Mouse (Mus musculus) hindbrain, embryonic 11.5 days (tissue): ENCODE measurements around the gene Ahcy. TPM values are rescaled to one million over a fixed set of nuclear protein-coding genes. Genes with fewer than 3 reads are reported as not detected.
"Not testable (repeated sequence)": the region's sequence is repeated elsewhere in the genome, so short reads cannot be mapped to it uniquely, and the experiment has no call there.

Experiments
- ATAC-seq: fragments of 200-750 bp; cut with Nextera tagmentation; 2 replicates; pipeline ENCODE4 v1.8.0; 2017; ENCODE audit warnings: mild to moderate bottlenecking, moderate TSS enrichment, moderate library complexity; ENCODE audit not compliant: low FRiP score
- DNase-seq: peaks from one replicate; pipeline ENCODE4 v3.0.0-alpha.2; 2015; ENCODE audit warnings: low spot score
- H3K27ac ChIP-seq: fragments of 300-500 bp; sonication (generic); 2 replicates; pipeline ENCODE4 v1.5.1; 2014; ENCODE audit warnings: mild to moderate bottlenecking, low read depth, low read length
- H3K27me3 ChIP-seq: fragments of 300-500 bp; sonication (generic); 2 replicates; pipeline ENCODE4 v1.6.1; 2014; ENCODE audit warnings: mild to moderate bottlenecking, low read length, moderate library complexity, mixed read lengths; ENCODE audit not compliant: control insufficient read depth, insufficient read depth
- H3K36me3 ChIP-seq: fragments of 300-500 bp; sonication (generic); 2 replicates; pipeline ENCODE4 v1.6.1; 2014; ENCODE audit warnings: mild to moderate bottlenecking, low read length, moderate library complexity, mixed read lengths; ENCODE audit not compliant: control insufficient read depth, insufficient read depth
- H3K4me1 ChIP-seq: fragments of 300-500 bp; sonication (generic); replicated peaks from 2 replicates; pipeline ENCODE4 v1.6.1; 2014; ENCODE audit warnings: low read length, mixed read lengths; ENCODE audit not compliant: control insufficient read depth, insufficient read depth
- H3K4me2 ChIP-seq: fragments of 300-500 bp; sonication (generic); replicated peaks from 2 replicates; pipeline ENCODE4 v1.6.1; 2014; ENCODE audit warnings: mild to moderate bottlenecking, low read depth, low read length
- H3K4me3 ChIP-seq: fragments of 300-500 bp; sonication (generic); 2 replicates; pipeline ENCODE4 v1.5.1; 2014; ENCODE audit warnings: low read depth, low read length
- H3K9ac ChIP-seq: fragments of 300-500 bp; sonication (generic); 2 replicates; pipeline ENCODE4 v1.6.1; 2014; ENCODE audit warnings: low read depth, low read length
- H3K9me3 ChIP-seq: fragments of 300-500 bp; sonication (generic); 2 replicates; pipeline ENCODE4 v1.6.1; 2016; ENCODE audit warnings: low read length; ENCODE audit not compliant: control insufficient read depth
- WGBS: fragments of 180-500 bp; shearing (Covaris S2); extraction: QIAGEN DNeasy Blood & Tissue Kit; methylation state at CpG from one replicate; pipeline ENCODE4 v1.1.7; 2014; 5-methylcytosine and 5-hydroxymethylcytosine counted together
- polyA plus RNA-seq: library from polyadenylated mRNA; unstranded; fragments of >200 nt; fragmentation: Nextera tagmentation; extraction: Ambion mirVana; gene quantifications from 2 replicates; pipeline ENCODE4 v1.2.1, GENCODE M21; 2014

The Ahcy gene
- polyA plus RNA-seq, 1 experiment from 2014 or later = 75.8 TPM

DNA sequence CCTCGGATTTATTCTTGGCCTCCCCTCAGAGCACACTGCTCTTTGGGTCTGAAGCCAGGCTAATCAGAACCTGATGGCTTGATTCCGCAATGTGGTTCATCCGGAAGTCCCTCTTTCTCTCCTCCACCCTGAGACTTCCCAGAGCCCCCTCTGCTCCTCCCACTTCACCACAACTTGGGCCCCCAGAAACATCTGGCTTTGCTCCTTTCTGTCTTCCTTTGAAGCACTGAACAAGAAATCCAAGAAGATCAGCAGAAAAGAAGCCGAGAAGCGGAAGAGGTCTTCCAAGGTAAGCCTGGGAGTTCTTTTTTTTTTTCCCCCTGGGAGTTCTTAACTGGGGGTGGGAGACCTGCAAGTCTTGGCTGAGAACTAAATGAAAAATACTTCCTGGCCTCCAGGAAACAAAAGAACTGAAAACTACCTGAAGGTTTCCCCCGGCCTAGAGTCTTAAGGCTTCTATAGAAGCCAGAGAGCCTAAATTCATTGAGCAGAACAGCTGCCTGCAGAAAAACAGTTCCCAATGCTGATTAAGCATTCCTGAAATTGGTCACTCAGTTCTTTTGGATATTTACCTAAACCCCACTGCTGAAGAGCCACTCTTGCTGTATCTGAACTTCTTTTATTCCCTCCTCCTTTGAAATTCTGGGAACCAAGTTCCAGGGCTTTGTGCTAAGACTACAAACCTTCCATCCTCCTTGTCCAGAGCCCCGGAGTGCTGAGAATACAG lies 26.7 kb downstream of the Ahcy start:
- ATAC-seq (no peak), DNase-seq (no peak)
- Histone ChIP-seq H3K9ac (no peak overlapping the region), H3K27me3 (no peaks in the 10 kb centered on the region), H3K4me3 (no peak overlapping the region), H3K9me3 (no peaks in the 10 kb centered on the region), H3K4me2 (no peak overlapping the region), H3K36me3 (no peaks in the 10 kb centered on the region), H3K27ac (no peak overlapping the region), H3K4me1 (peaks cover 5% of the 10 kb centered on the region; the same call in 1 of the 2 replicates)
- WGBS = 60% methylated on average over 7 of the region's 7 CpGs

DNA sequence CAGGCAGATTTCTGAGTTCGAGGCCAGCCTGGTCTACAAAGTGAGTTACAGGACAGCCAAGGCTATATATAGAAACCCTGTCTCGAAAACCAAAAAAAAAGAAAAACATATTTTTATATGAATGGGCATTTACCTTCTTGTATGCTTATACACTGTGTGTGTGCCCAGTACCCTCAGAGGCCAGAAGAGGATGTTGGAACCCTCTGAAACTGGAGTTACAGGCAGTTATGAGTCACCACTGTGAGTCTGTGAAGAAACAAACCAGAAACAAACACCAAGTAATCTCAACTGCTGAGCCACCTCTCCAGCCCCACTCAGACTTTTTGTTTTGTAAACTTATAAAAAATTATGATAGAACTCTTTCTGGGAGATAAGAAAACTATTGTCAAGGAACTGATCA lies 27.5 kb downstream of the Ahcy start:
- ATAC-seq (no peak), DNase-seq (no peak)
- Histone ChIP-seq H3K36me3 (no peaks in the 10 kb centered on the region), H3K27ac (no peak overlapping the region), H3K4me2 (no peak overlapping the region), H3K9me3 (no peaks in the 10 kb centered on the region), H3K27me3 (no peaks in the 10 kb centered on the region), H3K9ac (no peak overlapping the region), H3K4me1 (peaks cover 5% of the 10 kb centered on the region; the same call in 1 of the 2 replicates), H3K4me3 (no peak overlapping the region)
- WGBS = 83% methylated on average over 2 of the region's 2 CpGs

DNA sequence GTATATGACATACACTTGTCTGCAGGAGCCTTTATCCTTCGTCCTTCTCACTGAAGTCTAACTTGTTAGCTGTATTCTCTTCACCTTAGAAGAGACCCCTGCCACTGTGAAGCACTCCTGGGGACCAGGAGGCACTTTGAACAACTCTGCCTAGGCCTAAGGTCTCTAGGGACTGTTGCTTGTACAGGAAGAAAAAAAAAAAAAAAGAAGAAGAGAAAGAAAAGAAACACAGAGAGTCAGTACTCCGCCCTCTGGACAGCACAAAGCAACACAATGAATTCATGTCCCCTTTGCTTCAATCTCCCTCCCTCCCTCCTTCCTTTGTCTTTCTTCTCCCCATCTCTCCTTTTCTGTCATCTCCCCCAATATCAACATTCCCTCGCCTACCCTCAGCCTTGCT lies 29.2 kb downstream of the Ahcy start:
- H3K9ac ChIP-seq = no peak overlapping the region
- WGBS = 60% methylated on average over 3 of the region's 3 CpGs
- no peaks in the 10 kb centered on the region for H3K36me3 ChIP-seq
- no peak overlapping the region for H3K4me2 ChIP-seq
- H3K4me3 ChIP-seq = no peak overlapping the region
- H3K27me3 ChIP-seq = no peaks in the 10 kb centered on the region
- H3K4me1 ChIP-seq = peaks cover 2% of the 10 kb centered on the region; the same call in 1 of the 2 replicates
- ATAC-seq = no peak
- H3K27ac ChIP-seq = no peak overlapping the region
- no peaks in the 10 kb centered on the region for H3K9me3 ChIP-seq
- no peak for DNase-seq

DNA sequence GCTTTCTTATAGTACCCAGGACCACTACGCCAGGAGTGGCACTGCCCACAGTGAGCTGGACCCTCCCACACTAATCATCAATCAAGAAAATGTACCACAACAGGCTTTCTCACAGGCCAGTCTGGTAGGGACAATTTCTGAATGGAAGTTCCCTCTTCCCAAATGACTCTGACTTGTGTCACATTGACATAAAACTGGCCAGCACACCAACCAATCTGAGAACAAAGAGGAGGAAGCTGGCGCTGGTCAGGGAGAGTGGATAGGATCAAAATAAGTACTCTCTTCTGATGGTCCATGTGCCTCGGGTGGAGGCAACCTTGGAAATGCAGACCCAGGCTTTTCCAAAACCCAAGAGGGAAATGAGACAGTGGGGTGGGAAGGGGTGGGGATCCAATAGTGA lies 29.8 kb downstream of the Ahcy start:
- Histone ChIP-seq H3K4me2 (no peak overlapping the region), H3K9ac (no peak overlapping the region), H3K27ac (no peak overlapping the region), H3K4me1 (no peaks in the 10 kb centered on the region), H3K4me3 (no peak overlapping the region), H3K36me3 (no peaks in the 10 kb centered on the region), H3K9me3 (no peaks in the 10 kb centered on the region), H3K27me3 (no peaks in the 10 kb centered on the region)
- 83% methylated on average over 3 of the region's 3 CpGs for WGBS
- ATAC-seq (no peak), DNase-seq (no peak)

DNA sequence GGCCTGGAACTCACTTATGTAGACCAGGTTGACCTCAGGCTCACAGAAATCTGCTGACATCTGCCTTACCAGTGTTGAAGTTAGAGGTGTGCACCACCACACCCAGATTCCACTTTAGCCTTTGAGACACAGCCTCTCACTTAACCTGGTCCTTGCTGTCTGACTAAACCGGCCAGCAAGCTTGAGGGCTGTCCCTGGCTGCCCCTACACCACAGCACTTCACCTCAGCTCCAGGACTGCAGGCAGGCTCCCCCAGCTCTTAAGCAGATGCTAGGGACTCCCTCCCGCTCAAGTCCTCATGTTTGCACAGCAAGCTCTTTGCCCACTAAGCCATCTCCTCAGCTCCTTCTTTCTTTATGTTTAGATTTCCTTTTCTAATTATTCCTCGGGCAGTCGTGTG lies 34.3 kb downstream of the Ahcy start:
- no peak overlapping the region for H3K27ac ChIP-seq

DNA sequence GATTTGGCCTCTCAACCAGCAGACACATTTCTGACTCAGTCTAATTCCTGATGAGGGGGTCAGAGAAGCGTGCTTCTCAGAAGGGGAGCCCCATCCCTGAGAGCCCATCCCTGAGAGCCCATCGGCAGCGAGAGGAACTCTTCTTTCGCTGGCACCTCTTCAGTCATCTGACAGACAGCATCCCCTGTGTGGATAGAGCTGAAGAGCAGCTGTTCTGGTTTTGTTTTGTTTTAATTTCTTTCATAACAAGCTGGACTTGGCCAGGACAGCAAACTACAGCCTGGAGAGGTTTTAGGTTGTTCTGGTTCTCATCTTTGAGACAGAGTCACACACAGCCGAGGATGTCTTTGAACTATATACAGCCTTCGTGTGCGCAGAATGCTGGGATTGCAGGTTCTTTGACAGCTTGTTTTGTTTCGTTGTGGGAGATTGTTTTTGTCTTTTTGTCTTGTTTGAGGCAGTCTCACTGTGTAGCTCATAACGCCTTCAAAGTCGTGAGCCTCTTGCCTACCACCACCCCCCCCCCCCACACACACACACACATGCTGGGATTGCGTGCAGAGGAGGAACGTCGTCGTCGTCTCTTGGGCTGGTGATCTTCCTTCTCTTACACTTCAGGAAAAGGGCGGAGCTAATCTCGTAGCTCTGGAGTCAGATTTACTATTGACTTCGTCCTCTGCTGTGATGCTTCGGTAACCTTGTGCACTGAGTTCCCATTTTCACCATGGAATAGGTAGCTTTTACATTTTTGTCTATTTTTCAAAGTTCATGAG lies 41.2 kb downstream of the Ahcy start:
- Histone ChIP-seq H3K4me1 (no peaks in the 10 kb centered on the region), H3K9me3 (no peaks in the 10 kb centered on the region), H3K36me3 (no peaks in the 10 kb centered on the region), H3K4me2 (no peak overlapping the region), H3K27ac (no peak overlapping the region), H3K27me3 (no peaks in the 10 kb centered on the region), H3K9ac (no peak overlapping the region), H3K4me3 (no peak overlapping the region)
- 50% methylated on average over 19 of the region's 19 CpGs for WGBS
- ATAC-seq (no peak), DNase-seq (no peak)

More for the DNA sequence above, 34.3 kb downstream of the Ahcy start:
- ATAC-seq (no peak), DNase-seq (no peak)
- 71% methylated on average over 4 of the region's 4 CpGs for WGBS
- Histone ChIP-seq H3K36me3 (no peaks in the 10 kb centered on the region), H3K9ac (no peak overlapping the region), H3K9me3 (no peaks in the 10 kb centered on the region), H3K4me1 (no peaks in the 10 kb centered on the region), H3K27me3 (no peaks in the 10 kb centered on the region), H3K4me2 (no peak overlapping the region), H3K4me3 (no peak overlapping the region)

DNA sequence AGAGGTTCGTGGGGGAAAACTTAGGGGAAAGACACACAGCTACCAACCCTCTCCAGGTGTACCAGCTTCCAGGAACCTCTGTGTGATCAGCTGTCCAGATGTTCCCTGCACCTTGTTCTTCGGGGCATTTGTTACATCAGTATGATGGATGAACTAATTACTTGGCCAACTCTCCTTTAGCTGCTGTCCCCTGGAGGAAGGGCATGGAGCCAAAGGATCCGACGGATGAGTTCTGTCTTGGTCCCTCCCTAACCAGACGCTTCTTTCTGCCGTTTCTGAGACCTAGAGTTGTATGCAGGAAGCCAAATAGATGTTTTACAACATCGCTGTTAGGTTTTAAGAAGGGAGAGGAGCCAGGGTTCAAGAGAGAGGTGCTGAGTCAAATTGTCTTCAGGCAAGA lies 43.5 kb downstream of the Ahcy start:
- H3K36me3 ChIP-seq = no peaks in the 10 kb centered on the region
- no peaks in the 10 kb centered on the region for H3K27me3 ChIP-seq
- no peak overlapping the region for H3K9ac ChIP-seq
- 71% methylated on average over 7 of the region's 7 CpGs for WGBS
- H3K27ac ChIP-seq = no peak overlapping the region
- DNase-seq = no peak
- ATAC-seq = no peak
- H3K4me3 ChIP-seq = no peak overlapping the region
- H3K4me1 ChIP-seq = no peaks in the 10 kb centered on the region
- H3K4me2 ChIP-seq = no peak overlapping the region
- no peaks in the 10 kb centered on the region for H3K9me3 ChIP-seq

DNA sequence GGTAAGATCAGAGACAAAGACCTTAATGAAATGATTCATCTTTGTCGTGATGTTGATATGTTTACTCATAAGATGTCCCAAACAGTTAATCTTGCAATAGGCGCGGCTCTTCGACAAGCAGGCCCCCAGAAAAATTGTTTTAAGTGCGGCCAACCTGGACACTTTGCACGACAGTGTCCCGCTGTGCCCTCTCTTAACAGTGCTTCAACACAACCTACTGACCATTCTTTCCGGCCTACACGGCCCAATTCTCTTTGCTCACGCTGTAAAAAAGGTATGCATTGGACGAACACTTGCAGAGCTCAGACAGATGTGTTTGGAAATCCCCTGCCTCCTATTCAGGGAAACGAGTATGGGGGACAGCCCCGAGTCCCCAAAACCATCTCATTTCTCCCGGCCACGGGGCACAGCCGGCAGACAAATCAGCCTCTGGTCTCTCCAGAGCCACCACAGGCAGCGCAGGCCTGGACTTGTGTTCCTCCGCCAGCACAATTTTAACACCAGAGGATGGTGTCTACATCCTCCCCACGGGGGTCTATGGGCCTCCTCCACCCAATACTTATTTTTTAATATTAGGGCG lies 54.0 kb downstream of the Ahcy start:
- not testable (repeated sequence) for H3K27ac ChIP-seq, ATAC-seq, H3K27me3 ChIP-seq, H3K36me3 ChIP-seq, H3K4me3 ChIP-seq, DNase-seq, H3K4me1 ChIP-seq, H3K9me3 ChIP-seq
- Histone ChIP-seq H3K9ac (0 out of 2 replicates have a peak overlapping the region, but pooled peaks have one; percentile 23), H3K4me2 (peak overlapping the region; percentile 78; the same call in 1 of the 2 replicates)
- 19% methylated on average over 20 of the region's 20 CpGs for WGBS
